Mouse (Mus musculus) Muller cell, postnatal 12 days (primary cell): ENCODE measurements around the gene Map2.
A peak's percentile ranks its signal among the peaks of the same experiment; 100 is the strongest.

Experiments used
- DNase-seq: peaks from one replicate; pipeline ENCODE4 v3.0.0-alpha.2; 2015; ENCODE audit errors: inconsistent ontology term

Gene Map2

DNA sequence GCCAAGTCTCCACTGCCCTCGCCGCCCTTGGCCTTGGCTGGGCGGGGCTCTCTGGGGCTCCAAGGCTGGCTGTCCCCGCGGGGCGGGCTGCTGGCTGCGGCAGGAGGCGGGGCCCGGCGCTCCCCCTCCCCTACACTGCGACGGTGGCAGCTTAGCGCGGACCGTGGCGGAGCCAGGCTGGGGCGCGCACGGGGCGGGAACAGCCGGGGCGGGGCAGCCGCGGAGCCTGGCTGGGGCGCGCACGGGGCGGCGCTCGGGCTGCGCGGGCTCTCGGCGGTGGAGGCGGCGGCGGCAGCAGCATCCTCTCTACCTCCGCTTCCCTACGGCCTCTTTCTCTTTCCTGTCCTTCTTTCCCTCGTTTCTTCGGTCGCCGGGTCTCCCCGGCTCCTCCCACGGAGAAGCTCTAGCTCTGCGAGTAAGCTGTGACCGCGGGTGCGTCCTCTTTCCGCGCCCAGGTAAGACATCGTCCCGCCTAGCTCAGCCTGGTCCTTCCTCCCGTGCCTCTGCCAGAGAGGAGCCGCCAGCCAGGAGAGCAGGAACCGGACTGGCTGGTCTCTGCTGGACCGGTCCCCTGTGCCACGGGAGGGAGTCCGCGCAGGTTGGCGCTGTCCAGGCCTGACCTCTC is at the start of gene Map2:
Gene Map2 (plus strand): TSS at position 233 of the 625 bp plus-strand sequence.
- peak; percentile 92 for DNase-seq

- no peak for DNase-seq
These were observed 42.1 kb upstream of the Map2 start for GRCm38 (mm10) chr1:66133014-66133413.

DNA sequence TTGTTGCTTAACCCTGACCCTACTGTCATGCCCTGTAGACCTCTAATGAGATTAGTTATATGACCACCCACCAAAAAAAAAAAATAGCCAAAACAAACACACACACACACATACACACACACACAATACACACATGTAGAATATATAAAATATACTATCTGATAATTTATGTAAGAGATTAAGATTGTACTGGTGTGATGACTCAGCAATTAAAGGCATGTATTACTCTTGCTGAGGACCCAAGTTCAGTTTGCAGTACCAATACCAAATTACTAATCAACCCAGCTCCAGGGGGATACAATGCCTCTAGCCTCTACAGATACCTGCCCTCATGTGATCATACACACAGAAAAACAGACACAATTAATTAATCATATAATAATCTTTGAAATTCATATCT is 39.7 kb upstream of the Map2 start:
- DNase-seq = no peak

DNA sequence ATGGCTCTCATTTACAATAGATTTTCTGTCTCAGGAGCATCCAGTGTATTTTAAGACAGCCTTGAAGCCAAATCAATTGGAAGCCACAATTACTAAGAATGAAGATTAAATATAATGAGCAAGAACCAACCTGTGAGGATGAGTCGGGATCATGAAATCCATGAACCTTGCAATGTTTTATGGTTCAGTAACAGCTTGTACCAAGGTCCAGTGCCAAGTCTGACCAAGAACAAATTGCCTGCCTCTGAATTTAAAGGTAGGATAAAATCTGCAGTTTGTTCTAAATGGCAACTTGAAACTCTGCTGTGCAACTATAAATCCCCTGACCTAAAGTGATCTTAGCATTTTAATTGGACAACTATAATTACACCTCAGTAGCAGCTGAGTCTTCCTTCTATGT is 34.4 kb upstream of the Map2 start:
- DNase-seq = no peak

DNA sequence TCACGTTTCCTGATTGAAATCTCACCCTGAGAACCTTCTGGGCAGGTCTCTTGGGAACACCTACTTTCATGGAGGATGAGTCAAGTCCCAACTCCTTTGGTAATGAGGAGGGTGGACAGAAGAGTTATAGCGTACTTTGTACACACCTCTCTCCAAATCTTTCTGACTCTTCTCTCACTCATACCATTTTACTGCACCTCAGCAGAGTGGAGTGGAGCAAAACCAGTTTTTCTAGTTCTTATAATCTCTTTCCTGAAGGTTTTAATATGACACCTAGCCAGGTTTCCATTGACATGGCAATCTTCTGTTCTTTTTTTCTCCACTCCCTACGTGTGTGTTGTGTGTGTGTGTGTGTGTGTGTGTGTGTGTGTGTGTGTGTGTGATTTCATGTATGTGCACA is 29.9 kb upstream of the Map2 start:
- no peak for DNase-seq

- no peak for DNase-seq
These were observed 26.1 kb upstream of the Map2 start for GRCm38 (mm10) chr1:66148825-66149514.

DNA sequence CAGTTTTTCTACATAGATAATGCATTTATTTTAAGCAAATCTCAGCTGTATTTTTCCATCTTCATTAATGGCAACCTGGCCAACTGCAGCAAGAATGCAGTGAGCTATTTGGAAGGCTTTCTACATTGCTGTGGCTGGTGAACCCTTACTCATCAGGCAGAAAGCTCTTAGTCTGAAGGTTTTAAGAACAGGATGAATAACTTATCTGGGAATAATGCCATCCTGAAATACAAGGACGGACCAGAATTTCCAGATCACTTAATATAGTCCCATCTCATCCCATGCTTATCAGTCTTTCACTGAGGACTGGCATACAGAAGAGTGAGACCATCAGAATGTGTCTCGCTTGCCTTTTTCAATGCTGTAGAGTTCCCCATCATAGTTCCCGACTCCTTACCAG is 24.3 kb upstream of the Map2 start:
- DNase-seq = peak; percentile 69

- DNase-seq = no peak
These were observed 17.9 kb upstream of the Map2 start for GRCm38 (mm10) chr1:66157135-66157534.

DNA sequence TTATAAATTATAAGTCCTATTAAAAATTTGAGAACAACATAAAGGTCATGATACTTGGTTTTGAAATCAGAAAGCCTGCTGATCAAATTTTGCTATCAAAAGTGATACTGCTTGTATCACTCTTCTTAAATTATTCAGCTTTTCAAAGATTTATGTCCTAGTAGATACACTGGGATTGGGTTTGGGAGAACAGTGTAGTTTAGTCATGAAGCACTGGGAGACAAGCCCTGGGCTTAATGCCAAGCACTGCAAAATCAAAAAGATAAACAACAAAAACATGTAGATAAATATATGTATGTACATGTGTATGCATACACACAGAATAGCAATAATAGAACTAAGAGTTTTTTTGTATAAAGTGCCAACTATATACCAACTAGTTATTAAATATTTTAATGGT is 17.5 kb upstream of the Map2 start:
- DNase-seq = no peak

DNA sequence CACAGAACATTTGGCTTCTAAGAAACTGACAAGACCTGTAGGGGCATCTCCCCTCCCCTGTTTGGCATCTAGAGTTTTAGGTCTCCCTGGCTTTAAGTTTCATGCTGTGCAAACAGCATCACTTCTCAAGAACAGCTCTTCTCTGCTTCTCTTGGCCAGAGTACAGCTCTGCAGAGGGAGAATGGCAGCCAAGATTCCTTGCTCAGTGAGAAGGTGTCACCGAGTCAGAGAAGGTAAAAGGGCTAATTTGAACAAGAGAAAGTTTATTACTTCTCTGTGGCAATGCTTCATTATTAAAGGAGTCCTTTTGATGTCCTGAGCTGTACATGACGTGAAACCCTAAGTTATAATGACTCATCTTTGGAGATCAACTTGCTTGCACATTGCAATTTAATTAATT is 10.4 kb upstream of the Map2 start:
- peak; percentile 62 for DNase-seq

DNA sequence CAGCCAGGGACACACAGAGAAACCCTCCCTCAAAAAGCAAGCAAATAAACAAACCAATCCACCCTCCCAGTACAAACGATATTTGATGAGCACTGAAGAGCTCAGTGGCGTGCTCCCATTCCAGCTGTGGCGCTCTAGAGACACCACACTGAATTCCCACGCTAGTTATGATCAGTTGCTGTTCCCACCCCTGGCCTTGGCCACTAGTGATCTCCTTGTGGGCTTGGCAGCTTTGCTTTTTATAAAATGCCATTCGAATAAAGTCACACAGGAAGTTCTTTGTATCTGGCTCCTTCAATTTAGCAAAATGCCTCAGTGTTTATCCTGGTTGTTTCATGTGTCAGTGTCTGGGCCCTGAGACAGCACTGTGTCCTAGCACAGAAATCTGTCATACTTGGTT is 6.4 kb upstream of the Map2 start:
- DNase-seq = peak; percentile 78

DNA sequence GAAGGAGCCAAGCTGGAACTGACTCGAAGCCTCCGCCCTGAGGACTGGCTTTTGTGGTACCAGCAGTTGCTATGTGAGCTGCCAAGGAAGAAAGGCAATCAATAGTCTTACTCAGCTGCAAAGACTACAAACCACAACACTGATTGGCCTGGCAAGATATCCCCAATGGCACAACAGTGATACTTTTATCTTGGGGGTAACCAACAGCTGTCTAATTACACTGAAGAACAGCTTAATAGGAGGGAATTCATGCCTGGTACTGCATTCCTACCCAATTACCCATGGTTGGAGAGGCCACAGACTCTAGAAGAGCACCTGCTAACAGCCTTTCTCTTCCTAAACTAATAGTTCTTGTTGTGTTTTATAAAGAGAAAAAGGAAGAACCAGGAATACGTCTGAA is 2.9 kb upstream of the Map2 start:
- peak; percentile 80 for DNase-seq

DNA sequence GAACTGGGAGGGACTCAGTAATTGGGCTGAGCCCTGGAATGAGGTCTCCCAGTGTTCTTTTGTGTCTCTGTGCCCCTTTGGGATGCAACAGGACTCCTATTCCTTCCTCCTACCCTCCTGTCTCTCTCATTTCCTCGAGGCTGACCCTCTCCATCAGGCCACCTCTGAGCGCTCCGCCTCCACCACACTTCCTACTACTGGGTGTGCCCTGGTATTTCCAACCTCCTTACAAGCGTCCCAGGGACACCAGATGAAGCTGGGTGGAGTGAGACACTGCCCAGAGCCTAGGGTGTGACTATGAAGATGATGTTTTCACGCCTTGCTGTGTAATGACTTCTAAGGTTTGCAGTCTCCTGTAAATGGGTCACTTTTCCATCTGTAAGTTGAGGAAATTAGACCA is 1.4 kb upstream of the Map2 start:
- DNase-seq = no peak

- peak; percentile 6 for DNase-seq
These were observed 1.2 kb downstream of the Map2 start for GRCm38 (mm10) chr1:66176012-66176837.

DNA sequence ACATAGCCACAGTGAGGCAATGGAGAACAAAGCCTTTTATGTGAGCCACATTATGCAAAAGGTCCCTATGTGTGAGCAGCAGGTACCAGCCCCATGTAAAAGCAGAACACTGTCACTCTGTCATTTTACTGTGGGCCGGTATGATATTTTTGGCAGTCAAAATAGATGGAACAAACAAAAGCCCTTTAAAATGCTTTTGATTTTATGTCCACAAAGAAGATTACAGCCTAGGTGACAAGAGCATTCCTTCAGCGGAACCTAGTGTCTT is 1.7 kb downstream of the Map2 start:
- DNase-seq = no peak

DNA sequence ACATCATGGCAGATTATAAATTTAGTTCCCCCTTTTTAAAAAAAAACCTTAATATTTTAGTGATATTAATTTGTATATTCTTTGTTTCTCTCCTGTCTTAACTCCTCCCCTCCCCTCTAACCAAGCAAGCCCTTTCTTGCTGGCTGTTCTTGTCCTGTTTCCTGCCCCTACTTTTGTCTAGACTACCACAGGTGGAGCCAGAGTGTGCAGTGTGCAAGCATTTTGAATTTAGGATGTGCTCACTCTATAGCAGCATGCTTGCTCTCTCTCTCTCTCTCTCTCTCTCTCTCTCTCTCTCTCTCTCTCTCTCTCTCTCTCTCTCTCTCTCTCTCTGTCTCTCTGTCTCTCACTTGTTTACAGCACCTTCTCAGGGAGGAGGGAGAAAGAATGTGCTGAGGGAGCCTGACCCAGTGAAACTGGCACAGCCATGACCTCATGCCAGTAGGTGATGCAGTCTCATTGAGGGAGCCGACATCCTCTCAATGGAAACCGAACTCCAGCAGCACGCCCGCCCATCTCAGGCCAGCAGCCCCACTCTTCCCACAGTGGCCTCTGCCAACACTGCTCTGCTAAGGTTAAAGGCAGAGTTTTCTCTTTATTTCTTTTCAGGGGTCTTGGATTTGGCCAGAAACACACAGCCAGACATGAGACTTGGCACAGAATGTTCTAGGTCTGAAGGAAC is 2.6 kb downstream of the Map2 start:
- peak; percentile 61 for DNase-seq

DNA sequence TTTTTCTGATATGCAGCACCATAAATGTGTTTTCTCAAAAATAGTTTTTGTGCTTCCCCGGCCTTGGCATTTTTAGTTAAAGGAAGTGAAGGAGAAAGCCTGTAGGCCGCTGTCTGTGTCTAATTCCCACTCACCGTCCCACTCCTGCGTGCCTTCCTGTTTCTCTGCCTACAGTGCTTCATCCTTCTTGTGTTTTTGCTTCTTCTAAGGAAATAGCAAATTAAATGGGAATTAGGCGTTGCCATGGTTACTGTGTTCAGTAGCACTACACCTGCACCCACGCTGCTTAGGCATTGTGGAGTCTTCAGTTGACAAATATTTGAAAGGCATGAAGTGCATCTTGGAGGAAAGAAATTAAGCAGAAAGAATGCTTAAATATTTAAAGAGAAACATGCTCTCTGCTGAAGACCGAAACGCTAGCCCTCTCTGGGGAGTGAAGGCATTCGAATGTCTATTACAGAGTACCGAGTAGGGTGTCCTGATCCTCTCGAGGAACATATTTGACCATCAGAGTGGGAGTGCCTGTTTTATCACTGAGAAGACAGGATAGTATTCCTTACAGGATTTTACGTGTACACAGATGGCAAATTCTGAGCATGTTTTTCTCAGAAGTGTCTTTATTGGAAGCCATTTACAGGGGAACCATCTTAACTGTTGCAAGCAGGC is 12.1 kb downstream of the Map2 start:
- DNase-seq = no peak

GRCm38 (mm10) chr1:66192401-66192800 is 17.3 kb downstream of the Map2 start:
- DNase-seq = no peak

- no peak for DNase-seq
These were observed 17.8 kb downstream of the Map2 start for GRCm38 (mm10) chr1:66192891-66193290.

GRCm38 (mm10) chr1:66195040-66195726 is 20.1 kb downstream of the Map2 start:
- DNase-seq = peak; percentile 10

DNA sequence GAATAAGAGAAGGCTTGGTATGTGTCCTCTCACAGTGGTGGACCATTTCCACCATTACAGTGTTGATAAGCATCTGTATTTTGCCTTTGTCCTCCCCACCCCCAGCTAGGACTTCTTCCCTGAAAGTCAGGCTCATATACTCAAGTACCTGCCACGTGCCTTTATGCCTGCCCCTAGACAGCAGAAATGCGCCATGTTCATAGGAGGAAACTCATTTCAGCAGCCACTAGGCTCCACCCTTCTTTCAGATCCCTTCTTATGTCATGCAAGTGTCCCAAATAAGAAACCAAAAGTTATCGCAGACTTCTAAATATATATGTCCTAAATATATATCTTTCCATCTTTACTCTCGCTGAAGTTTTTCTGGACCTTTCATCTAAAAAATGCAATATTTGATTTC is 21.2 kb downstream of the Map2 start:
- DNase-seq = no peak
